Mouse (Mus musculus) neural tube, embryonic 14.5 days (tissue): ENCODE data around the gene Galc. TPM values are rescaled to one million over a fixed set of nuclear protein-coding genes. Genes with fewer than 3 reads are reported as not detected.

Experiments
- ATAC-seq: fragments of 200-750 bp; cut with Nextera tagmentation; 2 replicates; pipeline ENCODE4 v1.8.0; 2017; ENCODE audit warnings: low read depth, mild to moderate bottlenecking, moderate TSS enrichment, moderate library complexity
- H3K27ac ChIP-seq: fragments of 300-500 bp; sonication (generic); 2 replicates; pipeline ENCODE4 v1.5.1; 2014; ENCODE audit warnings: low read depth, mild to moderate bottlenecking, control low read depth, low read length, moderate library complexity, mixed read lengths
- H3K27me3 ChIP-seq: fragments of 300-500 bp; sonication (generic); 2 replicates; pipeline ENCODE4 v1.6.1; 2014; ENCODE audit warnings: low read length; ENCODE audit not compliant: control insufficient read depth, insufficient read depth
- H3K36me3 ChIP-seq: fragments of 300-500 bp; sonication (generic); 2 replicates; pipeline ENCODE4 v1.6.1; 2014; ENCODE audit warnings: low read length, mixed read lengths; ENCODE audit not compliant: control insufficient read depth, insufficient read depth
- H3K4me1 ChIP-seq: fragments of 300-500 bp; sonication (generic); 2 replicates; pipeline ENCODE4 v1.6.1; 2014; ENCODE audit warnings: low read length; ENCODE audit not compliant: control insufficient read depth, insufficient read depth
- H3K4me2 ChIP-seq: fragments of 300-500 bp; sonication (generic); 2 replicates; pipeline ENCODE4 v1.6.1; 2014; ENCODE audit warnings: mild to moderate bottlenecking, low read depth, low read length, control low read depth
- H3K4me3 ChIP-seq: fragments of 300-500 bp; sonication (generic); 2 replicates; pipeline ENCODE4 v1.5.1; 2014; ENCODE audit warnings: low read depth, low read length, control low read depth, mixed read lengths
- H3K9ac ChIP-seq: fragments of 300-500 bp; sonication (generic); replicated peaks from 2 replicates; pipeline ENCODE4 v1.6.1; 2014; ENCODE audit warnings: low read depth, mild to moderate bottlenecking, control low read depth, low read length, mixed read lengths
- H3K9me3 ChIP-seq: fragments of 300-500 bp; sonication (generic); 2 replicates; pipeline ENCODE4 v1.6.1; 2016; ENCODE audit warnings: low read length; ENCODE audit not compliant: control insufficient read depth
- WGBS: fragments of 180-500 bp; shearing (Covaris S2); extraction: QIAGEN DNeasy Blood & Tissue Kit; methylation state at CpG from one replicate; pipeline ENCODE4 v1.1.7; 2014; 5-methylcytosine and 5-hydroxymethylcytosine counted together
- polyA plus RNA-seq: library from polyadenylated mRNA; unstranded; fragments of >200 nt; fragmentation: Nextera tagmentation; extraction: Ambion mirVana; gene quantifications from 2 replicates; pipeline ENCODE4 v1.2.1, GENCODE M21; 2014

Gene Galc
- polyA plus RNA-seq, 1 experiment from 2014 or later: 14.3 TPM

DNA sequence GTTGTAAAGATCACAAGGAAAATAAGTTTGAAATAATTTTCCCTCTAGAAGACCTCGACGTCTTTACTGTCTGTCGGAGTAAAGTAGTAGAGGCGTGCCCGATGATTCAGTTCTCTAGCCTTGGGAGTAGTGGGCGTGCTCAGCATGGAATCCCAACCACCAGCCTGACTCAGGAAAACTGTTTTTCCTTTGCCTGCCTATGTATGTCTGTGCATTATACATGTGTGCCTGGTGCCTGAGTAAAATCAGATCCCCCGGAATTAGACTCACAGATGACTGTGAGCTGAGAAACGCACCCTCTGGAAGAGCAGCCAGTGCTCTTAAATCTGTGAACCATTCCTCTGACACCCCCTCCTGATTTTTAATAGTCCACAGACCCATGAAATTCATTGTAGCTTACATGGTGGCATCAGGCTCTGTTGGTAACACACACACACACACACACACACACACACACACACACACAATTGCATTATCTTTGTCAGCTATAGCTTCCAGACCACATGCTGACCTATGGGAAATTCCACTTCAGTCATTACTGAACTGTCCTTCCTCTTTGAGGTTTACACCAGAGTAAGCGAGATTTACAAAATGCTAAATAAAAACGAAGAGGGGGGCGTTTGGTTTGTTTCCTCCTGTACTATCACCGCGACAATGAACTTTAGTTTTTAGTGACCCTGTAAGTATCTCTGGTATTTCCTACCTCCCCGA is 23.7 kb upstream of the Galc start:
- Histone ChIP-seq H3K4me3 (no peak overlapping the region), H3K9ac (no peak overlapping the region), H3K36me3 (no peaks in the 10 kb centered on the region), H3K4me2 (no peak overlapping the region), H3K27ac (no peak overlapping the region), H3K9me3 (no peaks in the 10 kb centered on the region), H3K4me1 (no peaks in the 10 kb centered on the region), H3K27me3 (no peaks in the 10 kb centered on the region)
- WGBS: 87% methylated on average over 14 of the region's 14 CpGs
- ATAC-seq: no peak

DNA sequence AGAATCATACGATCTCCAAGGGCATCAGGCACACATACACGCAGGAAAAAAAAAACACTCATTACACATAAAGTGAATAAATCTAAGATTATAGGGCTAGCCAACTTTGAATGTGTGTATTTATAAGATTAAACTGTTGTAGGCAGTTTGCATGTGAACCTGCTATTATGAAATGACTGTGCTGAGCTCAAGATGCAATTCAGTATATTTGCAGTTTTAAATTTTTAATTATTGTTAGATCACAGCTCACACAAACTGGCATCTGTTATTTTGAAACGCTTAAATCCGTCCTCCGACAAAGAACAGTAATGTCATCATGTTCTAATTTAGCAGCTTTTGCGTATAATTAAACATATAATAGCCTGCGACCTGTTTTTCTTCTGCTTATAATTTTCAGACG is 21.7 kb upstream of the Galc start:
- no peak overlapping the region for H3K27ac ChIP-seq
- no peaks in the 10 kb centered on the region for H3K27me3 ChIP-seq
- no peak for ATAC-seq
- no peaks in the 10 kb centered on the region for H3K36me3 ChIP-seq
- H3K9ac ChIP-seq: no peak overlapping the region
- no peaks in the 10 kb centered on the region for H3K4me1 ChIP-seq
- WGBS: 75% methylated on average over 8 of the region's 8 CpGs
- no peaks in the 10 kb centered on the region for H3K9me3 ChIP-seq
- H3K4me2 ChIP-seq: no peak overlapping the region
- H3K4me3 ChIP-seq: no peak overlapping the region

DNA sequence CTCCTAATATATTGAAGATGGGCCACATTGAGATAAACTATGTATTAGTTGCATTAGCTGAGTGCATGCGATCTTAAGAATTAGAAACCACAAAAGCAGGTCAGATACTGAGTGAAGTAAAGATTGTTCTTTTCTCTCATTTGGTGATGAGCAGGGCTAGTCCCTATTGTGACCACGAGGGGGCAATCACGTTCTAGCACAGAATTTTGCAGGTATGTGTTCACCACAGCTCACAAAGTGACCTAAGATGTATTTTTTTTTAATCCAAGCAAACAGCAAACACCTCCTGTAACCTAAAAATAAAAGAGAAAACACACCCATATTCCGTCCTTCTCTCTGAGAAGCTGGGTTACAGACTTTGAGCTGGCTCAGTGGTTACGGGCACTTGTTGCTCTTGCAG is 21.3 kb upstream of the Galc start:
- no peak; the same call in 1 of the 2 replicates for ATAC-seq
- no peak overlapping the region for H3K27ac ChIP-seq
- H3K9me3 ChIP-seq: no peaks in the 10 kb centered on the region
- H3K4me2 ChIP-seq: no peak overlapping the region
- H3K9ac ChIP-seq: no peak overlapping the region
- no peaks in the 10 kb centered on the region for H3K4me1 ChIP-seq
- H3K27me3 ChIP-seq: no peaks in the 10 kb centered on the region
- H3K4me3 ChIP-seq: no peak overlapping the region
- H3K36me3 ChIP-seq: no peaks in the 10 kb centered on the region
- WGBS: 37% methylated on average over 5 of the region's 5 CpGs

DNA sequence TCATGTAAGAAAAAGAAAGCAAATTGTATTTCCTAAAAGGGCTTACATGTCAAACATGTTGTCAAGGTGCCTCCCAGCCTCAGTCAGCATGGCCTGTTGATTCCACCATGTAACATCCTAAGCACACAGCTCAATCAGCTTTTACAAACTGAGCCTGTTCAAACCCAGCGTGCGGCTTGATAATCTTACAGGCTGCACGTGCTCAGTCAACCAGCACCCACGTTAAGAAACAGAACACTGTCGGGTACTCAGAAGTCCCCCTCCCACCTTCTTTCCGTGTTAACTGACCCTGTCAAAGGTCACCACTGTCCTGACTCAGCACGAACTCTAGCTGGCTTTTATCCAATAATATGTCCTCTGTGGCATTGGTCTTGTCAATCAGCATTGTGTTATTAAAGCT is 13.2 kb upstream of the Galc start:
- Histone ChIP-seq H3K4me1 (no peaks in the 10 kb centered on the region), H3K9ac (no peak overlapping the region), H3K4me3 (no peak overlapping the region), H3K27ac (no peak overlapping the region), H3K27me3 (no peaks in the 10 kb centered on the region), H3K9me3 (no peaks in the 10 kb centered on the region), H3K36me3 (no peaks in the 10 kb centered on the region), H3K4me2 (no peak overlapping the region)
- no peak for ATAC-seq
- 74% methylated on average over 7 of the region's 7 CpGs for WGBS

DNA sequence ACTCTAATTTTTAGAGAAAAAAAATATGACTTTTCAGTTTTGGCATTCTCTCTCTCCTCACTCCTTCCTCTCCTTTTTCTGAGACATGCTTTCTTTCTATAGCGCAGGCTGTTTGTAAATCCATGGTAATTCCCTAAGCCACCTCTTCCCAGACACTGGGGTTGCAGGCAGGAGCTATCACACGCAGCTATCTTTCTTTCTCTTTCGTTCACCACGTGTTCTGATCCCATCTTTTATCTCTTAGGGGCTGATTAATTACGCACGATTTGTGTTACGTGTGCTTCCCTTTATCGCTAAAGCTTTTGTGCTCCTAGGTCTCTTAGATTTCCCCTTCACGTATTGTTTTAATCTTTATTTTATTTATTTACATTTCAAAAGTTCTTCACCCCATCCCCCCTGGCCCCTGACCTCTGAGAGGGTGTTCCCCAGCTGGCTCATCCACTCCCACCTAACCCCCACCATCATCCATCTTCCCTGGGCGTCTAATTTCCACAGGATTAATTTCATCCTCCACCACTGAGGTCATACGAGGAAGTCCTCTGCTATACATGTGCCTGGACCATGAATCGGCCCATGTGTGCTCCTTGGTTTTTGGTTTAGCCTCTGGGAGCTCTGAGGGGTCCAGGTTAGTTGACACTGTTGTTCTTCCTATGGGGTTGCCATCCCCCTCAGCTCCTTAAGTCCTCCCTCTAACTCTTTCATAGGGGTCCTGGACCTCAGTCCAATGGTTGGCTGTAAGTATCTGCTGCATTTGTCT is 11.7 kb upstream of the Galc start:
- no peaks in the 10 kb centered on the region for H3K36me3 ChIP-seq
- H3K27ac ChIP-seq: no peak overlapping the region
- H3K9ac ChIP-seq: no peak overlapping the region
- H3K9me3 ChIP-seq: no peaks in the 10 kb centered on the region
- no peaks in the 10 kb centered on the region for H3K4me1 ChIP-seq
- no peak overlapping the region for H3K4me3 ChIP-seq
- H3K4me2 ChIP-seq: no peak overlapping the region
- H3K27me3 ChIP-seq: no peaks in the 10 kb centered on the region
- no peak for ATAC-seq
- 50% methylated on average over 12 of the region's 12 CpGs for WGBS

DNA sequence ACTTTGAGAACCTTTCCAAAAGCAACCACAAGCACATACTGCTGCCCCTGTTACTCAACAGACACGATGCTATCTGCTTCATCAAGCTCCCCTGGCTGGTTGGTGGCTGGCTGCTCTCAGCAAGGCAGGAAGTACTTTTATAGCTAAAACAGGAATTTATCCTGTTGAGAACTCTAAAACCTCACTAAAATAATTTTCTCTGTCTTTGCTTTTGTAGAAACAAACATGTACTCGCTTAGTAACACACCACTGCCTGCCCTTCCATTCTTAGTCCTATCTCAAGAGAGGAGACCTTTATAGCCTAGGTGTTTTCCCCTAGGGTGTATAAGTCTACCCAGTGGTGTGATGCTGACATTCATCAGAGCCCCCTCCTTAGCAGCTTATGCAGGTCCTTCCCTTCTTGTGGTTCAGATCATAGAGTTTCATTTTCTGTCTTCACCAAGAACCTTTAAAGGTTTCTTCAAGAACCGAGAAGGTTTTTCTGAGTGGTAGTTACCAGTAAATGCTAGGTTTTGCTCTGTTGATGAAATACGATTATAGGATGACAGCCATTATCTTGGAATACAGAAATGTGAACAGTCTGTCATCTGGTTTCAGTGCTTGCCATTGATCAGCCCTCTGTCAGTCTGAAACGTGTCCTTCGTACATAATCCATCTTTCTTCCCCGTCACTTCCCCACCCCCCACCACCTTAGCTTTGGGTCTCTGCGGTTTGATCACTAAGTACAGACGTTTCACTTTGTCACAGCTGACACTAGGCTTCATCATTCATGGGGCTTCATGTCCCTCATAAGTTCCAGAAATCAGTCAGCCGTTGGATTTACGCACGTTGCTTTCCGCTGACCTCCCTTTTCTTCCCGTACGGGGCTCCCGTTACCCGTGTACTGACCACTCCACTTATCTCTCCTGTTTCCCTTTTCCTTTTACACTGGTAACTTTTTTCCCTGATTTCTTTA is 10.8 kb upstream of the Galc start:
- Histone ChIP-seq H3K4me1 (no peaks in the 10 kb centered on the region), H3K36me3 (no peaks in the 10 kb centered on the region), H3K4me2 (no peak overlapping the region; the same call in 1 of the 2 replicates), H3K27ac (no peak overlapping the region), H3K9ac (no peak overlapping the region), H3K27me3 (no peaks in the 10 kb centered on the region), H3K9me3 (no peaks in the 10 kb centered on the region), H3K4me3 (no peak overlapping the region)
- 74% methylated on average over 17 of the region's 17 CpGs for WGBS
- ATAC-seq: no peak

DNA sequence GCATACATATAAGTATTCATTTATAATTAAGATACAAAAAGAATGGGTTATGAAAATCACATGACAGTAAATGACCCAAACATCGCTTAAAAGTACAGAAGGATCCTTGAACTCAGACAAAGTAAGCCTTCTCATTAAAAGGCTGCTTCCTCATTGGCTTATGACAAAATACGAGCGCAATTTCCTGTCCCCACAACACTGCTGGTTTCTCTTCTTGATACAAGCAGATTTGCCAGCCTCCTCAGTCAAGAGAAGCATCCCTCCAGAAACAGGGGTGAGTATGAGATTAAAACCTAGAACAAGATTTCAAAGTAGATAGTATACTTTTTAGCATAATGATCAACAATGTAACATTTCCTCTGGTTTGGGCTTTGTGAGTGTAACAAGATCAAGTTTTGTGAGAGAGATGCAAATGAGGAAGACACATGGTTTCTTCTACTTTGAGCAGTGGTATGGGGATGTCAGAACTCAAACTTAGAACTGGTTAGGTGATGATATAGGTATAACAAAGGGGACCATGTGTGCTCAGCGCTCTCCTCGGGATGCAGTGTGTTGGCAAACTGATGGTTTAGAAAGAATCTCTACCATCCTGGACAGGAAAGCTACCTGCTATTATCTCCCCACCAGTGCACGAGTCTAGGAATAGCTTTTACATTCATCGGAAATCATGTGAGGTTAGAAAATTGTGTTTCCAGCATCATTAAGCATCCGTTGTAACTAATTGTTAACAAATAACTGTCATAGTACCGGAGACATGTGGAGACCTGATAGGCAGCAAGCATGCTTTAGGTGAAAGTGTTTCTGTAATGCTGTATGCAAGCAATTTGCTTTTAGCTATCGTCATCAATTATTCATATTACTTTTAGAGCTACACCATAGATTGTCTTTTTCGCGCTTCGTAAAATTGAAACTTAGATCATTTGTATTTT is 9.4 kb upstream of the Galc start, which contains the start of gene Gpr65:
Gpr65 (plus strand) TSS at position 195 of the 929 bp plus-strand sequence.
- WGBS: 83% methylated on average over 13 of the region's 13 CpGs

DNA sequence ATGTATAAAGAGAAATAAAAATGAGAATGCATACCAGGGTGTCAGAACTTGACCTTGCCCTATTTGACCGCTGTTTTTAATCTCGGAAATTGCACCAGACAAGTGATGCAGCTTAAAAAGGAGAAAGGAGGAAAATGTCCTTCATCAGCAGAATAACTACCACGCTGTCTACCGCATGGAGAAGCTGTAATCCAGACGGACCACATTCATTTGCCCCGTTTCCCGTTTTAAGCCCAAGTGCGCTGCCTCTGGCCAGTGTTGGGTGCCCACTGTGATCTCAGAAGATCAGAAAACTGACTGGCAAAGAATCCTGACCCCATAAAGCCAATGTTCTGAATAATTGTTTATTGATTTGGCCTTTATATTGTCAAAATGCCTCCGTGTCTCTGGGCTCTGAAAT is 6.4 kb upstream of the Galc start:
- WGBS: 86% methylated on average over 9 of the region's 9 CpGs
- H3K27ac ChIP-seq: no peak overlapping the region
- H3K9me3 ChIP-seq: no peaks in the 10 kb centered on the region
- H3K4me2 ChIP-seq: no peak overlapping the region
- no peak overlapping the region for H3K9ac ChIP-seq
- H3K27me3 ChIP-seq: no peaks in the 10 kb centered on the region
- H3K36me3 ChIP-seq: no peaks in the 10 kb centered on the region
- no peak overlapping the region for H3K4me3 ChIP-seq
- H3K4me1 ChIP-seq: no peaks in the 10 kb centered on the region
- ATAC-seq: no peak

More for the DNA sequence above, 9.4 kb upstream of the Galc start, which contains the start of gene Gpr65:
- no peaks in the 10 kb centered on the region for H3K9me3 ChIP-seq
- no peaks in the 10 kb centered on the region for H3K27me3 ChIP-seq
- no peak within 1 kb of the TSS for H3K9ac ChIP-seq
- no peaks in the 10 kb centered on the region for H3K36me3 ChIP-seq
- H3K4me3 ChIP-seq: no peak within 1 kb of the TSS
- no peak within 1 kb of the TSS for H3K4me2 ChIP-seq
- ATAC-seq: no peak
- H3K27ac ChIP-seq: no peak within 1 kb of the TSS
- no peaks in the 10 kb centered on the region for H3K4me1 ChIP-seq
